Mouse (Mus musculus) hindbrain, embryonic 16.5 days (tissue): ENCODE results near the gene Pde4d. TPM values are rescaled to one million over a fixed set of nuclear protein-coding genes. Genes with fewer than 3 reads are reported as not detected.
"Not testable (repeated sequence)": the region's sequence is repeated elsewhere in the genome, so short reads cannot be mapped to it uniquely, and the experiment has no call there.

Experiments used
- ATAC-seq: fragments of 200-750 bp; cut with Nextera tagmentation; 2 replicates; pipeline ENCODE4 v1.8.0; 2017; ENCODE audit warnings: moderate TSS enrichment, moderate library complexity
- H3K27ac ChIP-seq: fragments of 300-500 bp; sonication (generic); 2 replicates; pipeline ENCODE4 v1.5.1; 2014; ENCODE audit warnings: low read depth, mild to moderate bottlenecking, control low read depth, low read length, moderate library complexity
- H3K27me3 ChIP-seq: fragments of 300-500 bp; sonication (generic); replicated peaks from 2 replicates; pipeline ENCODE4 v1.6.1; 2014; ENCODE audit warnings: low read length; ENCODE audit not compliant: control insufficient read depth, insufficient read depth
- H3K36me3 ChIP-seq: fragments of 300-500 bp; sonication (generic); 2 replicates; pipeline ENCODE4 v1.6.1; 2014; ENCODE audit warnings: mild to moderate bottlenecking, low read length, moderate library complexity, mixed read lengths; ENCODE audit not compliant: control insufficient read depth, insufficient read depth
- H3K4me1 ChIP-seq: fragments of 300-500 bp; sonication (generic); 2 replicates; pipeline ENCODE4 v1.6.1; 2014; ENCODE audit warnings: low read depth, low read length; ENCODE audit not compliant: control insufficient read depth, insufficient read depth
- H3K4me2 ChIP-seq: fragments of 300-500 bp; sonication (generic); 2 replicates; pipeline ENCODE4 v1.6.1; 2014; ENCODE audit warnings: mild to moderate bottlenecking, low read length, control low read depth, moderate library complexity
- H3K4me3 ChIP-seq: fragments of 300-500 bp; sonication (generic); 2 replicates; pipeline ENCODE4 v1.5.1; 2014; ENCODE audit warnings: mild to moderate bottlenecking, low read length, control low read depth, moderate library complexity
- H3K9ac ChIP-seq: fragments of 300-500 bp; sonication (generic); 2 replicates; pipeline ENCODE4 v1.6.1; 2014; ENCODE audit warnings: low read depth, mild to moderate bottlenecking, control low read depth, low read length, moderate library complexity
- H3K9me3 ChIP-seq: fragments of 300-500 bp; sonication (generic); 2 replicates; pipeline ENCODE4 v1.6.1; 2014; ENCODE audit warnings: mild to moderate bottlenecking, low read length, moderate library complexity; ENCODE audit not compliant: control insufficient read depth
- WGBS: fragments of 180-500 bp; shearing (Covaris S2); extraction: QIAGEN DNeasy Blood & Tissue Kit; methylation state at CpG from one replicate; pipeline ENCODE4 v1.1.7; 2014; 5-methylcytosine and 5-hydroxymethylcytosine counted together
- polyA plus RNA-seq: library from polyadenylated mRNA; unstranded; fragments of >200 nt; fragmentation: Nextera tagmentation; extraction: Ambion mirVana; gene quantifications from 2 replicates; pipeline ENCODE4 v1.2.1, GENCODE M21; 2015

Pde4d gene
- polyA plus RNA-seq, 1 experiment from 2014 or later, result 18.5 TPM

DNA sequence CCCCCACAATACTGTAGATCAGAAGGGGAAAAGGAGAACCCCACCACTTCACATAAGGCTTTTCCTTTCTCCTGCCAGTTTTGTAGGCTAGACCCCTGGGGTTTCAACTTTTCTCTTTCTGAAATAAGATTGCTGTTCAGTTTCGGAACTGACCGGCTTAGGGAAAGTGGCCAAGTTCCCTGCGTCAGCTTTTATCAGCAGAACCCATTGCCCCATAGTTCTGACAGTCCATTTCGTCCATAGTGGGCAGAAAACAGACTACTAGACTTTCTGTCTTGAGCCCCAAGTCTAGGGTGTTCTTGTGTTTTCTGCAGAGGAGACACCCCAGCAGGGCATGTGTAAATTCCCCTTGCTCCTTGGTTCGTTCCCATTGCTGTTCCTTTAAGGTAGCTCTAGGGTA is 1452.1 kb downstream of the Pde4d start:
- no peaks in the 10 kb centered on the region for H3K27me3 ChIP-seq
- peak overlapping the region; percentile 93 for H3K4me2 ChIP-seq
- WGBS, result 54% methylated on average over 5 of the region's 5 CpGs
- no peak for ATAC-seq
- H3K36me3 ChIP-seq, result no peaks in the 10 kb centered on the region
- H3K9ac ChIP-seq, result no peak overlapping the region
- peak overlapping the region; percentile 63 for H3K4me3 ChIP-seq
- H3K27ac ChIP-seq, result no peak overlapping the region
- no peaks in the 10 kb centered on the region for H3K9me3 ChIP-seq
- peaks cover 23% of the 10 kb centered on the region for H3K4me1 ChIP-seq

DNA sequence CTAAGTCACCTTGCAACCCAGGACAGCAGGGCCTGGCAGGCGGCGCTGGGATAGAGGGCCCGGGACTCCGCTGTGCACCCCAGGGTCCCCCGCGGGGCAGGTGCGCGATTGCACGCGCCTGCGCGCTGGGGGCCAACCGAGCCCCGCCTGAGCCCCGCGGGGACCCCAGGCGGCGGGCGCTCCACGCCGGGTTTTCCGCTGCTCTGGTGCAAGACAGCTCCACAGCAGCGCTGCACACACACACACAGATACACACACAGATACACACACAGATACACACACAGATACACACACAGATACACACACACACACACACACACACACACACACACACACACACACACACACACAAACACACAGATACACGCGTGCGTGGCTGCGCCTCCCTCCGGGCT is 1452.7 kb downstream of the Pde4d start:
- H3K4me2 ChIP-seq, result peak overlapping the region; percentile 93
- ATAC-seq, result peak; percentile 85
- H3K9ac ChIP-seq, result peak overlapping the region; percentile 82
- not testable (repeated sequence) for H3K27me3 ChIP-seq, H3K9me3 ChIP-seq, H3K36me3 ChIP-seq
- H3K27ac ChIP-seq, result peak overlapping the region; percentile 79
- H3K4me3 ChIP-seq, result peak overlapping the region; percentile 63
- peaks cover 23% of the 10 kb centered on the region for H3K4me1 ChIP-seq
- WGBS, result 0% methylated on average over 16 of the region's 28 CpGs

- H3K36me3 ChIP-seq, result no peaks in the 10 kb centered on the region
- H3K4me1 ChIP-seq, result peaks cover 23% of the 10 kb centered on the region
- WGBS, result under 1% methylated on average over 84 of the region's 91 CpGs
- no peaks in the 10 kb centered on the region for H3K9me3 ChIP-seq
- H3K9ac ChIP-seq, result peak overlapping the region; percentile 82
- peak overlapping the region; percentile 63 for H3K4me3 ChIP-seq
- peak; percentile 85 for ATAC-seq
- H3K4me2 ChIP-seq, result peak overlapping the region; percentile 93
- peak overlapping the region; percentile 79 for H3K27ac ChIP-seq
- H3K27me3 ChIP-seq, result no peaks in the 10 kb centered on the region
These were observed 1453.4 kb downstream of the Pde4d start for GRCm38 (mm10) chr13:109902855-109903763.

GRCm38 (mm10) chr13:109903764-109904510 is 1454.2 kb downstream of the Pde4d start:
- Histone ChIP-seq H3K27ac (no peak overlapping the region), H3K4me1 (peaks cover 23% of the 10 kb centered on the region), H3K9me3 (no peaks in the 10 kb centered on the region), H3K4me2 (peak overlapping the region; percentile 93), H3K27me3 (no peaks in the 10 kb centered on the region), H3K4me3 (peak overlapping the region; percentile 63), H3K36me3 (no peaks in the 10 kb centered on the region), H3K9ac (peak overlapping the region; percentile 82)
- 46% methylated on average over 14 of the region's 14 CpGs for WGBS
- no peak for ATAC-seq

DNA sequence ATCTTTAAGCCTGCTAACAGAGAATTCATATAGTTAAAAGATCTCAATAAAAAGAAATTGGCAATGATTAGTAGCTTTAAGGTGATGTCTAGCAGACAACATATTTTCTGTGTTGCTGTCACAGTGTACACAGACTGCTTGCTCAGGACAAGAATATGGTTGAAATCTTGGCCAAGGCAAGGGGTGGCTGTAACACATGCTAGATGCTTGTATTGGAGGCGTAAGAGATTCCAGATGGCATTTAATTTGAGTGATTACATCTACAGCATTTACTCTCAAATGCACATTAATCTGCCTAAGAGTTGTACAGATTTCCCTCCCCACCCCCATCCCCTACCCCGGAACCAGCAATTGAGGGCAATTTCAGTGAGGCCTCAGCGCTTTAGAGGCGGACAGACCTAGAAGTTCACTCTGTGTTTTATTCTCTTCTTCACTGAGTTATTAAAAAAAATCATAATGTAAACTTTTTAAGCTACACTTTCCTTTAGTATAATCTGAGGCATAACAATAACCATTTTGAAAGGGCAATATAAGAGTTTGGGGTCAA is 1456.7 kb downstream of the Pde4d start:
- Histone ChIP-seq H3K9ac (no peak overlapping the region), H3K36me3 (no peaks in the 10 kb centered on the region), H3K27ac (no peak overlapping the region), H3K4me1 (peaks cover 23% of the 10 kb centered on the region), H3K9me3 (no peaks in the 10 kb centered on the region), H3K4me3 (no peak overlapping the region), H3K27me3 (no peaks in the 10 kb centered on the region), H3K4me2 (no peak overlapping the region)
- no peak for ATAC-seq
- WGBS, result 86% methylated on average over 4 of the region's 4 CpGs

DNA sequence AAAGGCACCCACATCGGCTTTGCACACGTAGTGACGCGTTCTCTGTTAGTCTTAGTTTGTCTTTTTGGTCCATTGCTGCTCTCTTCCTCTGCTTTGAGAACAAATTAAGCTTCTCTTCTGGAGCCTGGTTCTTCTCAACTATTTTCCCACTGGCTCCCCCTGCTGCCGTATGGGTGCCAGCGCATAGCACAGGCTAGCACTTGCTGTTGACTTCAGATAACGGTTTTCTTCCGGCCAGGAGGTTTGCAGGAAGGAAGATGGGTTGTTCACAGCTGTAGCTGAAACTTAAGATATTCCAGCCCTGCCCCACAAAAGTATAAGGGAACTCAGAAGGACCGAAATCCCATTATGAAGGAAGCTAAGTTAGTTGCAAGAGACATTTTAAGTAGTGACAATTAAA is 1457.9 kb downstream of the Pde4d start:
- Histone ChIP-seq H3K36me3 (no peaks in the 10 kb centered on the region), H3K27ac (no peak overlapping the region), H3K4me2 (no peak overlapping the region), H3K4me1 (peaks cover 19% of the 10 kb centered on the region), H3K9ac (no peak overlapping the region), H3K27me3 (no peaks in the 10 kb centered on the region), H3K4me3 (no peak overlapping the region), H3K9me3 (no peaks in the 10 kb centered on the region)
- 36% methylated on average over 9 of the region's 9 CpGs for WGBS
- ATAC-seq, result no peak

GRCm38 (mm10) chr13:109908386-109908785 is 1458.6 kb downstream of the Pde4d start:
- H3K27ac ChIP-seq, result no peak overlapping the region
- H3K4me2 ChIP-seq, result no peak overlapping the region
- peaks cover 18% of the 10 kb centered on the region for H3K4me1 ChIP-seq
- no peaks in the 10 kb centered on the region for H3K27me3 ChIP-seq
- H3K36me3 ChIP-seq, result no peaks in the 10 kb centered on the region
- WGBS, result 80% methylated on average over 3 of the region's 3 CpGs
- no peak overlapping the region for H3K4me3 ChIP-seq
- ATAC-seq, result no peak
- H3K9ac ChIP-seq, result no peak overlapping the region
- no peaks in the 10 kb centered on the region for H3K9me3 ChIP-seq

- ATAC-seq, result no peak
- Histone ChIP-seq H3K27me3 (no peaks in the 10 kb centered on the region), H3K9ac (no peak overlapping the region), H3K4me3 (no peak overlapping the region), H3K36me3 (no peaks in the 10 kb centered on the region), H3K4me1 (peaks cover 11% of the 10 kb centered on the region), H3K27ac (no peak overlapping the region), H3K9me3 (no peaks in the 10 kb centered on the region), H3K4me2 (no peak overlapping the region)
- 86% methylated on average over 8 of the region's 8 CpGs for WGBS
These were observed 1459.4 kb downstream of the Pde4d start for GRCm38 (mm10) chr13:109909111-109909510.

GRCm38 (mm10) chr13:109910915-109911314 is 1461.2 kb downstream of the Pde4d start:
- Histone ChIP-seq H3K27ac (no peak overlapping the region), H3K27me3 (no peaks in the 10 kb centered on the region), H3K4me2 (no peak overlapping the region), H3K36me3 (no peaks in the 10 kb centered on the region), H3K4me1 (peaks cover 3% of the 10 kb centered on the region), H3K9me3 (no peaks in the 10 kb centered on the region), H3K9ac (no peak overlapping the region), H3K4me3 (no peak overlapping the region)
- ATAC-seq, result no peak
- 94% methylated on average over 8 of the region's 8 CpGs for WGBS
